Mouse (Mus musculus) adrenal gland, adult (tissue): ENCODE measurements around the gene Tmpo.

Experiments
- DNase-seq, 2 experiments: peaks; one replicate each; pipeline ENCODE4 v3.0.0; 2022 to 2023; ENCODE audit warnings: low spot score in 1 of 2; ENCODE audit not compliant: inconsistent age in 2 of 2

The Tmpo gene

DNA sequence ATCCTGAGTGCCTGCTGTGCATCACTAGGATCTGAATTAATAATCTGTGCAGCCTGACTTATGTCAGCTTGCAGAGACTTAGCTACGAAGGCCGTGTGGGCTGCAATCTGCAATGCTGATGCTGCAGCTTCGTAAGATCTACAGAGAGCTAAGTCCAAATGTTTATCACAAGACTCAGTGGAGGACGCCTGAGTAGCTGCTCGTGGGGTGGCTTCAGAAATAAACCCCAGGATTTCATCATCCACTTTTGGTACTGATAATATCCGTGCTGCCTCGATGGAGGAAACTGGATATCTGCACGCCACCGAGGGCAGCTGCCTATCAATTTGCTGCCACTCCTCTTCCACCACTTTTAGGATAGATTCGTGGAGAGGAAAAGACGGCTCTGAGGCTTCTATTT lies 19.0 kb downstream of the Tmpo start:
- DNase-seq: no peak

DNA sequence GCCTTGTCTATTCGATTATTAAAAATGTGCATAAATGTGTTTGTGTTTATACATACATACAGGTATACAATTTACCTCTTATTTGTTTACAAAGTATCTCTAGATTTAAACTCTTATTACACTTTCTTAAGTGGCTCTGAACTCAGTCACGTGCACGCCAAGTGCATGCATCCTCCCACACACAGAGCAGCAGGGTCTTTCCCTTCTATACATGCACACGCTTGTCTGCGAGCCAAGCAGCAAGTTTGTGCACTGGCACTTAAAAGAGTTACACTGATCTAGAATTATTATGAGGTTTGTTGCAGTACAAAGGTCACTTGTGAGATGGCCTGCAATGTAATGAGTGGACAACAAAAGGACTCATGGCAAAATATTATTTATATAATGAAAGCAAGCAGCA lies 20.1 kb downstream of the Tmpo start:
- no peak for DNase-seq

DNA sequence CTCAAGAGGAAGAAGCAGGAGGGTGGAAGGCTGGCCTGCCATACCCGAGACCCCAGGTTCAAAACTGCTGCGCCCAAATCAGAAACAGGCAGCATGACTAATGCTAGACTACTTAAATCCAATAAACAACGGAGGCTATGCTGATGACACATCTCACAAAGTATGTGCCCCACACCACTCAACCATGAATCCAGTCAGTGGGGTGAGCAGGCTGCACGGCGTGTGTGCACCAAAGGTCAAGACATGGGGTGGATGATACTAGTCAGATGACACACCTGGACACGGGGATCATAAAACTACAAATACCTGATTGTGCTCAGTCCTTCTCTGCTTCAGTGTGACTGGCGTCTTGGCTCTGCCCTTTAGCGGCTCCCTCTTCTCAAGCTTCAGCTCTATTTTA lies 22.7 kb downstream of the Tmpo start:
- DNase-seq: peak; percentile 76 to 87

DNA sequence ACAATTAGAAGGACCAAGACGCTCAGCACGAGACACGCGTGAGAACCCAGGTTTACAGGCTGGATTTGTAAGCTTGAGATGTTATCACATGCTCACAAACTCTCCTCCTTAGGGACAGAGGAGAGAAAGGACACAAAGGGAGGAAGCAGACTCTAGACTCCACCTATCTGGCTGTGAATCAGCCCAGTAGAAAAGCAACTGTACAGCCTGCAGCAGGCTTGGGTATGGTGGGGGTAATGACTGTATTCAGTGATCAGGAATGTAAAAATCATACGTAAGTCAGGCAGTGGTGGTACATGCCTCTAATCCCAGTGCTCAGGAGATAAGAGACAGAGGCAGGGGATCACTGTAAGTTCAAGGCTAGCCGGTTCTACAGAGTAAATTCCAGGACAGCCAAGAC lies 24.8 kb downstream of the Tmpo start:
- DNase-seq: peak in 1 of 2 experiments; percentile 58

DNA sequence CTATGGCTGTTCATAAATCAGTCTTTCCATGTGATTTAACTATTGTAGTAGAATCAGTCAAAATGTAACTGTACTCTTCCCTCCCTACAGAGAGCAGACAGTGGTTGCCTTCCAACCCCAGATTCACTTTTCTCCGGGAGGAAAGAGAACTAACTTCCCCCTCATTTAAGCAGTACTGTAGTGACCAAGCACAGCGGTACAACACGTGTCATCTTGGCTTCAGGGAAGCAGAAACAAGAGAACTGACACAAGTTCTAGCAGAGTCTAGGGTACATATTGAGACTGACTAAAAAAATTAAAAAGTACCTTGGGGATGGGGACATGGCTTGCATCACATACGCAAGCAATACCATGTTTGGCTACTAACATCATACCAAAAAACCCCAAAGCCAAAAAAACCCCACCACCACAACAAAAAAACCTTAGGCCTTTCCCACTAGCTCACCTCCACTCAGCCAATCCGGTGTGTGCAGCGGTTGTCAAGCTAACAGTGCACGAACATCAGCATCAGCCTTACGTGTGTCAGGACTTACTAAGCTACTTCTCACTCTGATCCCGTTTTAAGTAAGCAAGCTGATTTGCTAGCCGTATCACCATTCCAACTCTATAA lies 27.1 kb downstream of the Tmpo start:
- DNase-seq: no peak

DNA sequence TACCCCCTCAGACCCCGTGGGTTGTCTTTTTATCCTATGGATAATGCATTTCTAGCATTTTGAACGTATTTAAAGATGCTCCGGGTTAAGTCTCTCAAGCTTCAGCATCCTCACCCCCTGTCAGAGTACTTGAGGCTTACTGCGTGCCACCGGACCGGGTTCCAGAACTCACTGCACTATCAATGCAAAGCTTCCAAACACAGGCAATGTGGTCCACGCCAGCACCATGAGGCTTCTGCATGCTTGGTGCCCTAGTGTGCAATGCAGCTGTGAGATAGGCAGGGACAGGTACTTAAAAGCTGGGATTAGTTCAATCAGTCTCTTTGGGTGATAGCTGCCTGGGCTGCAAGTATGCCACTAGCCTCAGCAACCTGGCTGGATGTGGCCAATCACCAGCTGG lies 35.7 kb downstream of the Tmpo start:
- no peak for DNase-seq

DNA sequence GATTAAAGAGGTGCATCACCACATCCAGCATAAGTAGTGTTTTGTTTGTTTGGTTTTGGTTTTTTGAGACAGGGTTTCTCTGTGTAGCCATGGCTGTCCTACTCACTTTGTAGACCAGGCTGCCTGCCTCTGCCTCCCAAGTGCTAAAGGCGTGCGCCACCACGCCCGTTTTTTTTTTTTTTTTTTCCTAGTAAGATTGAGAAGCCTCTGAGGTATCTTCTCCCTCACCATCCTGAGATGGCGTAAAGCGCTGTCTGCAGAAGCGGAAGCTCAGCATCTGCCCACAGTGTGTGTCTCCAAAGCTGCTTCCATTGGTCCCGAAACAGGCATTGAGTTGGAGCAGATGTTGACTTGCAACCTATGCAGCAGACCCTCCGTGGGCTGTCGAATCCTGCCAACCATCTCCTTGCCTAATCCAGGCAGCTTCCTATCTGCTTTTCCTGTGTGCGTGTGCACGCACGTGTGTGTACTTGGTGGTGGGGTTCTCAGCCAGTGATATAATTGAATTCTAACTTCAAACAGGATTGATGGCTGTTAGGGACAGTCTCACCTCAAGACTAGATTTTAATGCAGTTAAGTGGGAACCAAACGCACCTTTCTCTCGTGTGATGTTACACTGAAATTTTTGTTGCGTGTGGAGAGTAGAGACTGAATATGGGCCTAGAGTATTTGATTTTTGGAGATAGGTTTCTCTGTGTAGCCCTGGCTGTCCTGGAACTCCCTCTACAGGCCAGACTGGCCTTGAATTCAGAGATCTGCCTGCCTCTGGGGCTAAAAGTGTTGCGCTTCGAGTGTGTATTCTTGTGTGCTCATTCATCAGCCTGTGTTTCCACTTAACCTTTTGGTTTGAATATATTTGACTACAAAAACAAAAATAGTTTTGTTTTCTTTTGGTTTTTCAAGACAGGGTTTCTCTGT lies 37.5 kb downstream of the Tmpo start:
- DNase-seq: no peak

DNA sequence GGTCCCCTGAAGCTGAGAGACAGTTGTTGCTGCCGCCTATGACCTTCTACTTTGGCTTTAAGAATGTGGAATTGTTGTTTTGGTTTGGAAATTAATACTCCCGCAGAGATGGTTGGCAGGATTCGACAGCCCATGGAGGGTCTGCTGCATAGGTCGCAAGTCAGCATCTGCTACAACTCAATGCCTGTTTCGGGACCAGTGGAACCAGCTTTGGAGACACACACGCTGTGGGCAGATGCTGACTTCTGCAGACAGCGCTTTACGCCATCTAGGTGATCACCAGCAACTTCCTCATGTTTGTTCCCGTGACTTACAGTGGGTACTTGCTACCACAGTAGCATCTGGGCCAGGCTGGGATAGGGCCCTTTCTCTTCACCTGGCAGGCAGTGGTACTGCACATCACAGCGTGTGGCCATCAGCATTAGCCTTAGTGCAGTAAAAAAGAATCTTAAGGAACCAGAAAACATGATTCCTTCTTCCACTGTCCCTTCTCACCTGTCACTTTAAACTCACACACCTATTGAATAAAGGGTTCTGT lies 38.4 kb downstream of the Tmpo start:
- no peak for DNase-seq

DNA sequence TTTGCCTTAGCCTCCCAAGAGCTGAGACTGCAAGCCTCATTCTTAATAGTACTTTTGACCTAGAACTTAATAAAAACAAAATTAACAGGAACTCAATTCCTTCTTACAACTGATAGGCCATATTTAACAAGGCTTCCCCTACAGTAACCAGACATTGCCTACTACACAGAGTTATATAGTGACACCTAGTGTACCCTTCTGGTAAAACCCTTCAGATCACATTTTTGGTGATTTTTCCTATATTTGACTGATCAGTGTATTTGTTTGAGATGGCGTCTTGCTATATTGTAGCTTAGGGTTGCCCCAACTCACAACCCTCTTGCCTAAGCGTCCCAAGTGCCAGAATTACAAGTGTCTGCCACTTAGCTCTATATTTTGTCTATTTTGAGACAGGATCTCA lies 39.6 kb downstream of the Tmpo start:
- peak in 1 of 2 experiments; percentile 81 for DNase-seq

DNA sequence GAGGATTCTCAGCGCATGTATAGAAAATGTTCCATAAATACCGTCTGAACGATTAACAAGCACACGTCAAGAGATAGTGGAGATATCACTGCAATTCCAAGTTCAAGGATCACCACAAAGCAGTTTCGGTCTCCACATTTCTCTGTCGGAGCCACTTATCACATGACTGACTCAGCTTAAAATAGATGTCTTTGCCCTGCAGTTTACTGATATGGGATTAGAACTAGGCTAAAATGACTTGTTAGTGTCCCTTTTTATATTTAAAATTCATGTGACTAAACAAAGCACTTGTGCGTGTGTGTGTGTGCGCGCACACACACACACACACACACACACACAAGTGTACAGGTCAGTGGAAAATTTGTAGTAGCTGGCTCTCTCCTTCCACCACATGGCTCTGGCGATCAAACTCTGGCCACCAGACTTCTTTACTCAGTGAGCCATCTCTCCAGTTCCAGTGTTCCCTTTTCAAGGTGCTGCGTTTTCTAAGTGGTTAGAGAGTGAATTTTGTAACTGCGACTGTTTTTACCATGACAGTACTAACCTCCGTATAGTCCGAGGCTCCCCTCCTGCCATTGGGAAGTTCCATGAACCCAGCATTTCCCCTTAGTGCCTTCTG lies 41.9 kb downstream of the Tmpo start:
- no peak for DNase-seq

DNA sequence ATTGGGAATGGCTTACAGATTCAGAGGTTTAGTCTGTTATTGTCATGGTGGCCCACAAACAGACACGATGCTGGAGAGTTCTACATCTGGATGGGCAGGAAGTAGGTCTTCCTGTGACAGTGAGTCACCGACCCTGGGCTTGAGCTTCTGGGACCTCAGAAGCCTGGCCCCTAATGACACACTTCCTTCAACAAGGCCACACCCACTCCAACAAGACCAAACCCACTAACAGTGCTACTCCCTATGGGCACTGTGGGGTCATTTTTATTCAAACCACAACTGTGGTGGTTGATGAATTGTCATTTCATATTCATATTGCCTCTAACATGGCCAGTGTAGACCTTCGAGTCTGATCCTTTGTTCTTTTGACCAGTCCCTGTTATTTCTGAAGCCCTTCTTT lies 42.8 kb downstream of the Tmpo start:
- DNase-seq: no peak

DNA sequence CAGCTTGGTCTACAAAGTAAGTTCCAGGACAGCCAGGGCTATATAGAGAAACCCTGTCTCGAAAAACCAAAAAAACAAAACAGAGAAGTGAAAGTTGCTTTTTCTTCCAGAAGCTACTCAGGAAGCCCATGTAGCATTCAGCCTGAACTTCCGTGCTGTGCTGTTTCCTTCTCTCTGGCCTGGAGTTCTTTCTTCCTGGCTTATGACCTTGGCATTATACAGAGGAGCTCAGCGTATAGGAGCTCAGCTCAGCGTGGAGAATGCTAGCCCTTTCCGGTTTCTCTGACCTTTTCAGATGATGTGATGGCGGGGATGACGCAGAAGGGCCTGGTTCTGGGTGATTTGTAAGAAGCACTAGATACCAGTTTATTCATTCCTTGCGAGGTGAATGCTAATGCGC lies 43.7 kb downstream of the Tmpo start:
- peak; percentile 44 to 67 for DNase-seq

DNA sequence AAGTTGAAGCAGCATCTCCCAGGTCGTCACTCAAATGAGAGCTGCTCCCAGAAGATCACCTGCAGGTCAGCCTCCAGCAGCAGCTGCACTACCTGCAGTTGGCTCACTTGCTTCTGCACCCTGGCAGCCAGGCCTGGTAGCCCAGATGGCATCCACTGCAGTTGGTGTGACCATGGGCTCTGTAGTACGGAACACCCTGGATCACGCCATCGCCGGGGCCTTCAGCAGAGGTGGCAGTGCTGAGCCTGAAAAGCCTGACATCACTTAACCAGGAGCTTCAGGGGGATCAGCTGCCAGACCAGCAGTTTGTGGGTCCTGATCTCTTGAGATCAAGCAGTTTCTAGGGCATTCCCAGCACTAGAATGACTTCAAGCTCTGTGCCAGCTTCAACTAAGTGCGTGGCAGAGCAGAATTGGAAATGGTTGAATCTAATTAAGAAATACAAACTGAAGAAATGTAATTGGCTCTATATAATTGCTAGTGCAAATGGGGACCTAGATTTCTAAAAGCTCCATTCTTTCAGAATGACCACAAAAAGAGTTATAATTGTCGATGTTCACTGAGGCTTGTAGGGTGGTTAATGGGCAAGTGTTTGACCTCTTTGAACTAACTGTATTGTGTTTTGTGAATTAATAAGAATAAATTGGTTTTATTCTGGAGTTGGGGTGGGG lies 45.7 kb downstream of the Tmpo start:
- no peak for DNase-seq

DNA sequence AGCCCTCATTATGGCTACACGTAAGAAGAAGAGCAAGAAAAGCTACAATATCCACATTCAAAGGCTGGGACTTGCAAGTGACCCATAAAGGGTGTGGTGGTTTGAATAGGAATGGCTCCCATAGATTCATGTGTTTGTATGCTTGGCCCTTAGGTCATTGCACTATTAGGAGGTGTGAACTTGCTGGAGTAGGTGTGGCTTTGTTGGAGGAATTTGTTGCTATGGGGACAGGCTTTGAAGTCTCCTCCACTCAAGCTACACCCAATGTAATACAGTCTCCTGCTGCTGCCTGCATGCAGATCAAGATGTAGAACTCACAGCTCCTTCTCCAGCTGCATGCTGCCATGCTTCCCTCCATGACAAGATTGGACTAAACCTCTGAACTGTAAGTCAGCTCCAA lies 49.5 kb downstream of the Tmpo start:
- DNase-seq: no peak

DNA sequence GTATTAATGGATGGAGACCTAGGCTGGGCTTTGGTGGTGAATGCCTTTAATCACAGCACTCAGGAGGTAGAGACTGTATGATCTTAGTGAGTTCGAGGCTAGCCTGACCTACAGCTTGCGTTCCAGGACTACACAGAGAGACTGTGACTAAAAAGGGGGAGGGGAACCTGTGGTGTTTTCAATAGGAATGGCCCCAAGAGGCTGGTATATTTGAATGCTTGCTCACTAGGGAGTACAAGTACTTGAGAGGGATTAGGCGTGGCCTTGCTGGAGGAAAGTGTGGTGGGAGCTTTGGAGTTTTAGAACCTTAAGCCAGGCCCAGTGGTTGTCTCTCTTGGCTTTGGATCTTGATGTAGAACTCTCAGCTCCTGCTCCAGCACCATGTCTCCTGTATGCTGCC lies 50.3 kb downstream of the Tmpo start:
- no peak for DNase-seq

DNA sequence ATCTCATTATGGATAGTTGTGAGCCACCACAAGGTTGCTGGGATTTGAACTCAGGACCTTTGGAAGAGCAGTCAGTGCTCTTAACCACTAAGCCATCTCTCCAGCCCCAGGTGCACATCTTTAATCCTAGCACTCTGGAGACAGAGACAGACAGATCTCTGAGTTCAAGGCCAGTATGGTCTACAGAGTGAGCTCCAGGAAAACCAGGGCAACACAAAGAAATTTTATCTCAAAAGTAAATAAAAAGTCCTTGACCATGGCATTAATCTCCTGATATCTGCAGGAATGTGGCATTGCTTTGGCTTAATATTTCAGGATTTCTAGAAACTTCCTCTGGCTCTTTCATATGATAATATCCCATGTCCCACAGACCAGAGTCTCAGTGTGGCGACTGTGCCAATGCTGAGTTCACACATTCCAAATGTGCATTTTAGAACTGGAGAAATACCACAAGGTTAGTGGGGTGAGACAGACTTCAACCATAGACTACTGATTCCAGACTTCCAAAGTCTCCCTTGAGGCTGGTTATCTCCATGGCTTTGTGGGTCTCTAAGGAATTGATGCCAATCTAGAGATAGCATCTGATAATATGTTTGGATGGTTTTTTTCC lies 52.5 kb downstream of the Tmpo start:
- peak; percentile 73 to 84 for DNase-seq

DNA sequence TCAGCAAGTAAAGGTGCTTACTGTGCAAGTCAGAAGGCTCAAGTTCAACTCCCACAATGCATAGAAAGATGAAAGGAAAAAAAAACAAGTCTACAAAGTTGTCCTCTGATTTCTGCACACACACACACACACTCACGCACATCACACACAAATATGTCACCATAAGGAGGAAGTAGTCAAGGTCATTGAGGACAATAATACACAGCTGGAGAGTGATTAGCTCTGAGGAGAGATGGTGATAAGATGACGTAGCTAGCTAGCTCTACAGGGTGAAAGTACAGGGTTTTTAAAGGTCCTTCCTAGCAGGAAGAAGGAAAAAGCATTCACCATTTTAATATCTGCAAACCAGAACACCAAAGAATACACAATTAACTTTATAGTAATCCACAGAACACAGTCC lies 53.7 kb downstream of the Tmpo start:
- DNase-seq: no peak

DNA sequence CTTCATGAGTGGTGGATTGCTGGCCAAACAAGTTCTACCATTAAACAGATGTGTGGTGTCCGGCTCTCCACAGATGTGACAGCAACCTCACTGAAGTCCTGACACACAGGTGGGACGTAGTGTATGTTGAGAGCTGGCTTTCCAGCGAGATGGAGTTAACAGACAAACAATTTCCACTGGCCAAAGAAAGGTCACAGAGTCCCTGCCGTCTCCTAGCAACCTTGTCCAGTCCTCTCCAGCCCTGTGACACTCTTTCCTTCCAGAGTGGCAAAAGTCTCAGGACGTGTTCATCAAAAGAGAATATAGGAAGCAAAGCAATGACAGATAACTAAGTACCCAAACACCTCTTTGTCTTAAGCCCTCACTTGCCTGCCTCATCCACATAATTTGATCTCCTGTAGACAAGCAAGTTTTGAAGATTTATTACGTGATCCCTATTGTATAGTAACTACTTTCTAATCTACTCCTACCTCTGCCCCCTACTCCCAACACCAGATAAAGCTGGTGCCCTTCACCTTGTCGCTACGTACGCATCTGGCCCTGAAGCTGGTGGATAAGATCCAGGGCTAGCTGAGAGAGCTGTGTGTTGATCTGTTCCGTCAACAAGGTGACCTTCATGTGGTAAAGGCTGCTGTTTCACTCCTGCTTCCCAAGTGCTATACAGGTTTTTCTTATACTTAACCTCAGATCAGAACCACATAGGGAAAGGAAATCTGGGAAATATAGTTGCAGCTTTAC lies 54.3 kb downstream of the Tmpo start:
- DNase-seq: peak; percentile 39 to 80

DNA sequence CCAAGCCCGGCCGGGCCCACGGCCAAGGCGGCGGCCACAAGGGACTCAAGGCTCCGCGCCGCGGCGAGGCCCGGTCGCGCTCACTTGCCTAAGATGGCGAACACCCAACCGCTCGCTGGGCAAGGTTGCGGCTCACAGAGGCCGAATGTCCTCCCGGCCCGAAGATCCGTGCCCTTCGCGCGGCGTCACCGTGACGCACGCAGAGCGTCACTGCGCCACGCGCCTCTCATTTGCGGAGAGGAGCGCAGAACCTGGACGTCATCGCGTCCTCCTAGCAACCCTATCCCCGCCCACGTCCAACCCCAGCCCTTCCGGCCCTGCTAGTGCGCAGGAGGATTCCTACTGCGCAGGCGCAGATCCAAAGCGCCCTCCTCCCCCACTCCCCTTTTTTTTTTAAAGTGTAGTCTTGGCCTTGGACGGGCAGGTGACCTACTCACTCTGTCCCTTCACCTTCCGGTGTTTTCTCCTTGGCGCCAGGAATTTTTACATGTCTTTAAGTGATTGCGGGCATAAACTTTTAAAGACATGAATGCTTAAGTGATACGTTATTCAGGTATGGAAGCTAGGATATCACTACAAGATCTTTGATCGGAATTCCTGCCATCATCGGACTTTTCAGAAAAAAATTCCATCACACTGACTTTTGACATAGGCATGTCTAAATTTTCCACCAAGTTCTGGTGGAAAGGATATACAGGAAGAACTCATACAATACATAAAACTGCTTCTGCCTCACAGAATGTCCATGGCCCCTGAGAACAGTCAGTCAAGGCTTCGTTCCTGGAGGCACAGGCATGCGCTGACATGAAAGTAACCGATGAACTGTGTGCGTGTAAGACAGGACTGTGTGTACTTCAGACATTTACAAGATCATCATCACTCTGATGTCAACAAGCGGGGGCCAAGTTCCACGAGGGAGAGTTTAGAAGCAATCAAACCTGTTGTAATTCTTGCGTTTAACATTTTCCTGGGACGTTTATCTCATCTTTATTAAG lies 57.0 kb downstream of the Tmpo start, which contains the start of gene Slc25a3:
Gene Slc25a3, minus strand, starts transcription at position 232 of the 995 bp plus-strand sequence.
- DNase-seq: peak; percentile 99
